Mouse (Mus musculus) olfactory bulb, adult 2 months (tissue): Measurements from ENCODE around the gene Gm8126.
"Not testable (repeated sequence)": the region's sequence is repeated elsewhere in the genome, so short reads cannot be mapped to it uniquely, and the experiment has no call there.

Source experiments
- CTCF ChIP-seq: fragments of 200-500 bp; IDR thresholded peaks from 2 replicates; pipeline ENCODE4 v1.5.1; 2012; ENCODE audit warnings: low read depth, mild to moderate bottlenecking, low read length, moderate library complexity; ENCODE audit not compliant: insufficient read depth
- POLR2A ChIP-seq: fragments of 200-500 bp; IDR thresholded peaks from 2 replicates; pipeline ENCODE4 v1.6.1; 2012; ENCODE audit warnings: mild to moderate bottlenecking, low read depth, low read length, moderate library complexity; ENCODE audit not compliant: insufficient read depth

DNA sequence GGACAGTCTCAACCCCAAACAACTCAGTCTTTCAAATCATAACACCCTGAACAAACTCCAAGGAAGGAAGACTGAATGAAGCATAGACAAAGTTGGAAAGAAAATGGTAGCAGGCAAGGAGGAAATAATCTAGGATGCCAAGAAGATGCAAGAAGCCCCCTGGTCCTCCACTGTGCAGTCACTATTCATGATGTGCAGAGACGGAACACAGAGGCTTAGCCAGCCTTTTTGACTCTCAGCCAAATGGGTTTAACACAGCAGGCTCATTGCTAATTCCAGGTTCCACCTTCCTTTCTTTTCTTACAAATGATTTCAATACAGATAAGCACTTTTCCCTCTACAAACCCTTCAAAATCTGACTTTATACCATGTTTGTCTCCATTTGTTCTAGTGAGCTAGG lies 14.7 kb downstream of the Gm8126 start:
- TF ChIP-seq CTCF, POLR2A: not testable (repeated sequence)
